Mouse (Mus musculus): ENCODE results near the gene Cnpy4.
"Not testable (repeated sequence)": the region's sequence is repeated elsewhere in the genome, so short reads cannot be mapped to it uniquely, and the experiment has no call there.

Cnpy4 gene

DNA sequence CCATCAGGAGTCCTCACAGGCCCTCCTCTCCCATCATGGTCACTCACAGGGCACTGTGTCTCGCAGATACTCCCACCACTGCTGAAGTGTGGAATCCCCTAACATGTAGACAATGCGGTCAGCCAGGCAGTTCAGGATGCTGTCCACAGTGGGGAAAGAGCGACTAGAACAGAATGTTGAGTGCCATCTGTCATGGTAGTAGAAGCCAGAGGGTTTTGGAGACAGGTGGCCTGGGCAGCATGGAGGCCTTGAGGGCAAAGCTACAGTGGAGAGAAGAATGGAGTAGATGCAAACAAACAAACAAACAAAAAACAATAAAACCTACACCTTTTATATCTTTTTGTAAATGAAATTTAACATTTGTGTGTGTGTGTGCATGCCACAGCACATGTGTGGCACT, 14.8 kb downstream of the Cnpy4 start:
- in situ Hi-C loops (cut with MboI, MseI), result no loop called here

- in situ Hi-C loops (cut with MboI, MseI), result no loop called here
Observed at GRCm38 (mm10) chr5:138207253-138207652, 20.0 kb downstream of the Cnpy4 start.

- in situ Hi-C loops (cut with MboI, MseI), result no loop called here
Observed at GRCm38 (mm10) chr5:138207873-138208272, 20.6 kb downstream of the Cnpy4 start.

GRCm38 (mm10) chr5:138216632-138217031, 29.3 kb downstream of the Cnpy4 start:
- in situ Hi-C loops (cut with MboI, MseI), result not testable (repeated sequence)

DNA sequence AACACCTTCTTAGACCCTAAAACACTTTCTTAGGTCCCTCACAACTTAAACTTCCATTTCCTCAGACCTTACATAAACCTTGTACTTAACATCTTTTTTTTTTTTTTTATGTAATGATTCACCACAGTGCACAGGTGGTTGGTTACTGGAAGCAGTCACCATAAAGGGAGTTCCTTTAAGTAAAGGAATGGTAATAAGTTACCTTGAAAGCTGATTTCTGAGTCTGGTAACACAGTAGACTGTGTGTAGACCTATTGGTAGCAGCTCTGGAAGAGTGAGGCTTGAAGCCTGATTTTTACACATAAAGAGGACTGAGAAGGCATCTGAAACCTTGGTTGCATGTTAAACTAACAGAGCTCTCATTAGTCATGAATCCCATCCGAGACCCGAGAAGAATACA, 32.6 kb downstream of the Cnpy4 start:
- in situ Hi-C loops (cut with MboI, MseI), result loop anchor here (10.0 kb wide), 1 partner anchor 435 kb away; no protein-coding TSS in a partner anchor

GRCm38 (mm10) chr5:138222111-138222510, 34.8 kb downstream of the Cnpy4 start:
- in situ Hi-C loops (cut with MboI, MseI), result loop anchor here (10.0 kb wide), 1 partner anchor 433 kb away; no protein-coding TSS in a partner anchor

DNA sequence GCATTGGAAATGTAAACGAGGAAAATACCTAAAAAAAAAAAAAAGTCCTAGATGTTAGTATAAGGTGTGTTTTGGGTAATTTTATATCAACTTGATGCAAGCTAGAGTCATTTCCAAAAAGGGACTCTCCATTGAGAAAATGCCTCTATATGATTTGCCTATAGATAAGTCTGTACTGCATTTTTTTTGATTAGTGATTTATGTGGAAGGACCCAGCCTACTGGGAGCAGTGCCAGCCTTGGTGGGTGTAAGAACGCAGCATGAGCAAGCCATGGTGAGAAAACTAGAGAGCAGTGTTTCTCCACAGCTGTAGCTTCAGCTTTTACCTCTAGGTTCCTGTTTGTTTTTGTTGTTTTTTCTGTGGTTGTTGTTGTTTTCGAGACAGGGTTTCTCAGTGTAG, 36.0 kb downstream of the Cnpy4 start:
- in situ Hi-C loops (cut with MboI, MseI), result loop anchor here (10.0 kb wide), 1 partner anchor 432 kb away; no protein-coding TSS in a partner anchor

DNA sequence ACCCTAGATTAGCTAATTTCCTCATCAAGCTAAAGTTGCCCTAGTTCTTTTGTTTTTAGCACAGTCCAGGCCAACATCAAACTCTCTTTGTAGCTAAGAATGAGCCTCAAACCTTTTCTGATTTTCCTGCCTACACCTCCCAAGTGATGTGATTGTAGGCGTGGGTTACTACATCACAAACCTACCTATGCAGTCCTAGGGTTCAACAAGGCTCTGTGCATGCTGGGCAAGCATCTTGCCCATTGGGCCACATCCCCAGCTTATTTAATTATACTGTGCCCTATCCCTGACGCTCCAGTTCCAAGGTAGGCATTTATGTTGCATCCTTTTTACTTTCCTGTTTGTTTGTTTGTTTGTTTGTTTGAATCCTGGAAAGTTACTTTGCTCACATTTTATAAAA, 38.4 kb downstream of the Cnpy4 start, which contains the start of gene Nxpe5:
TSS of gene Nxpe5 (plus strand) at position 199 of the 400 bp plus-strand sequence.
- in situ Hi-C loops (cut with MboI, MseI), result loop anchor here (10.0 kb wide), 1 partner anchor 429 kb away; no protein-coding TSS in a partner anchor

GRCm38 (mm10) chr5:138226491-138226890, 39.2 kb downstream of the Cnpy4 start:
- in situ Hi-C loops (cut with MboI, MseI), result loop anchor here (10.0 kb wide), 1 partner anchor 428 kb away; no protein-coding TSS in a partner anchor

DNA sequence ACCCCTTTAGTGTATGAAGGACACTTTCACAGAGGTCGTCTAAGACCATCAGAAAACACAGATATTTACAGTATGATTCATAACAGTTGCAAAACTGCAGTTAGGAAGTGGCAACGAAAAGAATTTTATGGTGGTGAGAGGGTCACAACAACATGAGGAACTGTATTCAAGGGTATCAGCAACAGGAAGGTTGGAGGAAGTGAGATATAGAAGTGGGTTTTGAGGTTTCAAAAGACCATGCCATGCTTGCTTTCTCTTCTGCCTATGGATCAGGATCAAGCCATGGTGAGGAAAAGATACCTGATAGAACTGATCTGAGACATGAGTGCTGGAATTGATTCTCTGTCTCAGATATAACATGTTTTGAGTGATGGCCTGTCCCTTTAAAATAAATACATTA, 40.1 kb downstream of the Cnpy4 start:
- in situ Hi-C loops (cut with MboI, MseI), result loop anchor here (10.0 kb wide), 1 partner anchor 427 kb away; no protein-coding TSS in a partner anchor

DNA sequence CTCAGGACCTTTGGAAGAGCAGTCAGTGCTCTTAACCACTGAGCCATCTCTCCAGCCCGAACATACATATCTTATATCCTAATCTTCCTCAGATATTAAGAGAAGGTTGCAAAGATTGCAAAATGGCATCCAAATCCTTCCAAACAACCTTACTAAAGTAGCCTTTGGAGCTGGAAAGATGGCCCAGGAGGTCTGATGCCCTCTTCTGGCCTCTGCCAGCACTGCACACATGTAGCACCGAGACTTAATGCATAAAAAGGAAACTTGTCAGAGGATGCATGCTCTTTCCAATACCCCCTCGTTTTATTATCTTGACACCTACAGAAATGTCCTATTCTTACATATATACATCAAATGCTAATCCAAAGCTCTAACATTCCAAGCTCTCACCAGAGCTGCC, 40.7 kb downstream of the Cnpy4 start:
- in situ Hi-C loops (cut with MboI, MseI), result loop anchor here (10.0 kb wide), 1 partner anchor 427 kb away; no protein-coding TSS in a partner anchor

- in situ Hi-C loops (cut with MboI, MseI), result loop anchor here (10.0 kb wide), 1 partner anchor 425 kb away; no protein-coding TSS in a partner anchor
Observed at GRCm38 (mm10) chr5:138229511-138229910, 42.2 kb downstream of the Cnpy4 start.

- in situ Hi-C loops (cut with MboI, MseI), result loop anchor here (10.0 kb wide), 1 partner anchor 1439 kb away; no protein-coding TSS in a partner anchor
Observed at GRCm38 (mm10) chr5:138233778-138234177, 46.5 kb downstream of the Cnpy4 start.

GRCm38 (mm10) chr5:138234224-138234623, 46.9 kb downstream of the Cnpy4 start:
- in situ Hi-C loops (cut with MboI, MseI), result loop anchor here (10.0 kb wide), 1 partner anchor 1439 kb away; no protein-coding TSS in a partner anchor

DNA sequence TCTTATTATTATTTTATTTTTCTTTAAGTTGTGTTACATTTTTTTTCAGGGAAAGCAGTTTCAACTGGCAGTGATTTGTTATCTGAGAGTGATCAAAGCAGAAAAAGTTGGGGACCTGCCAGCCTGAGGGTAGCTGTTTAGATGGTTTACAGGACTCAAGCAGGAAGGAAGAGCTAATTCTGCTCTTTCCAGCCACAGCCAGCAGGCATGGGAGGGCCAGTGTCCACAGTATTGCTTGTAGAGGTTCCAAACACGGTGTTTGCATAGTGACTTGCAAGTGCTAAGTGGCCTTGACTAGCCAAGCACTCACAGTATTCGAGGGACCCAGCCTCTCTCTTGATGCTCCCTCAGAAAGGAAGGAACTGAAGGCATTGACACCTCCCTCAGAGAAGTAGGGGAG, 54.2 kb downstream of the Cnpy4 start:
- in situ Hi-C loops (cut with MboI, MseI), result no loop called here
